Mouse (Mus musculus): ENCODE data around the gene Fgfr2.

- TF ChIP-seq CTCF (conservative IDR thresholded peaks at IDR 0.05; ENCODE audit: low read length), result no peak
- no peak for TF ChIP-seq NANOG (IDR thresholded peaks at IDR 0.05; ENCODE audit: borderline replicate concordance, low read length)
- no peak for TF ChIP-seq POU5F1 (IDR thresholded peaks at IDR 0.05; ENCODE audit: borderline replicate concordance, low read length)
Observed at GRCm38 (mm10) chr7:132688721-132689120, 434.4 kb downstream of the Fgfr2 start.

Measured in E14TG2a.4 (cell line).